Mouse (Mus musculus): Measurements from ENCODE around the gene Rab4a.

- TF ChIP-seq USF1 (IDR thresholded peaks at IDR 0.05; ENCODE audit: low read depth) (no peak), CTCF (IDR thresholded peaks at IDR 0.05; ENCODE audit: control insufficient read depth, insufficient read depth, insufficient read length) (no peak), MAX (IDR thresholded peaks at IDR 0.05) (no peak), MYOD1 (IDR thresholded peaks at IDR 0.05; ENCODE audit: control insufficient read depth, insufficient read length, low read depth) (no peak), CEBPB (IDR thresholded peaks at IDR 0.05; ENCODE audit: low read depth) (no peak), MYOG (IDR thresholded peaks at IDR 0.05; ENCODE audit: control insufficient read depth, extremely low read depth, insufficient read length) (no peak), FOSL1 (IDR thresholded peaks at IDR 0.05; ENCODE audit: insufficient read depth, low read length, poor library complexity, severe bottlenecking) (no peak)
These were observed 37.9 kb upstream of the Rab4a start for GRCm38 (mm10) chr8:123767874-123768273.

Data from C2C12 (cell line).